Mouse (Mus musculus): ENCODE data around the gene Wap. TPM values are rescaled to one million over a fixed set of nuclear protein-coding genes. Genes with fewer than 3 reads are reported as not detected.

The Wap gene
- not detected in 2 replicates for polyA plus RNA-seq (2014; fragmentation: Nextera tagmentation; extraction: Ambion mirVana)

- Histone ChIP-seq H3K27ac (ENCODE audit: low read depth, low read length) (no peak within 1 kb of the TSS), H3K9ac (ENCODE audit: low read depth, low read length) (no peak within 1 kb of the TSS), H3K9me3 (replicated peaks; ENCODE audit: control insufficient read depth, low read length) (no peaks in the 10 kb centered on the region), H3K4me2 (no peak within 1 kb of the TSS), H3K27me3 (ENCODE audit: control insufficient read depth, insufficient read depth, low read length) (no peaks in the 10 kb centered on the region), H3K4me1 (ENCODE audit: control insufficient read depth, insufficient read depth, low read length) (no peaks in the 10 kb centered on the region), H3K36me3 (ENCODE audit: control insufficient read depth, insufficient read depth, low read length) (no peaks in the 10 kb centered on the region), H3K4me3 (ENCODE audit: low read depth, low read length) (no peak within 1 kb of the TSS)
- no peak for ATAC-seq (replicated peaks; ENCODE audit: insufficient number of reproducible peaks, low FRiP score, low TSS enrichment)
- 82% methylated on average over 4 of the region's 4 CpGs for WGBS (ENCODE audit: insufficient replicate concordance)
These were observed at the start of gene Wap for GRCm38 (mm10) chr11:6638537-6638936. TSS of gene Wap (minus strand) at chr11:6638637.

- H3K4me1 ChIP-seq (ENCODE audit: control insufficient read depth, insufficient read depth, low read length), result 0 out of 2 replicates have a peak, but pooled peaks cover 2% of the 10 kb centered on the region
- no peak overlapping the region for H3K9ac ChIP-seq (ENCODE audit: low read depth, low read length)
- no peaks in the 10 kb centered on the region for H3K9me3 ChIP-seq (replicated peaks; ENCODE audit: control insufficient read depth, low read length)
- H3K36me3 ChIP-seq (ENCODE audit: control insufficient read depth, insufficient read depth, low read length), result no peaks in the 10 kb centered on the region
- H3K4me3 ChIP-seq (ENCODE audit: low read depth, low read length), result no peak overlapping the region
- WGBS (ENCODE audit: insufficient replicate concordance), result 63% methylated on average over 3 of the region's 3 CpGs
- H3K27me3 ChIP-seq (ENCODE audit: control insufficient read depth, insufficient read depth, low read length), result no peaks in the 10 kb centered on the region
- H3K4me2 ChIP-seq, result no peak overlapping the region
- H3K27ac ChIP-seq (ENCODE audit: low read depth, low read length), result no peak overlapping the region
- ATAC-seq (replicated peaks; ENCODE audit: insufficient number of reproducible peaks, low FRiP score, low TSS enrichment), result no peak
These were observed 46.3 kb upstream of the Wap start for GRCm38 (mm10) chr11:6684741-6685140.

DNA sequence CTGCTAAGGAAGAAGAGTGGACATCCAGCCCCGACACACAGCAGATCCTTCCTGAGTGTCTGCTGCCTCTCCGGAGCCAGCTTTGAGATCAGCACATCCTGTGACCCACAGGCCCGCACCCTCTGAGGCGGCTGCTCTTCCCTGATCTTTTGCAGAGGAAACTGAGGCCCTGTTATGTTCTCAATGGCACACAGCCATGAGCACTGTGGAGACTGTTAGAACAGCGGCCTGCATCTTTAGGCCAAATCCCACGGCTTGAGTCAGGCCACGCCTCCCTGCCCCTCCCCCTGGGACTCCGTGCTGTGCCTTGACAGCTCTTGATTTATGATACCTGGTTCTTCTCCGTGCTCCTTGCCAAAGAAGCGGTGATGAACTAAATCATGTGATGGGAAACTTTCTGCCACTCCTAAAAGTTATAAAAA is 42.0 kb upstream of the Wap start:
- H3K9me3 ChIP-seq (replicated peaks; ENCODE audit: control insufficient read depth, low read length), result no peaks in the 10 kb centered on the region
- ATAC-seq (replicated peaks; ENCODE audit: insufficient number of reproducible peaks, low FRiP score, low TSS enrichment), result peak; percentile 57; the same call in 1 of the 2 replicates
- peak overlapping the region; percentile 45 for H3K4me2 ChIP-seq
- H3K4me3 ChIP-seq (ENCODE audit: low read depth, low read length), result no peak overlapping the region
- H3K36me3 ChIP-seq (ENCODE audit: control insufficient read depth, insufficient read depth, low read length), result no peaks in the 10 kb centered on the region
- 0 out of 2 replicates have a peak, but pooled peaks cover 2% of the 10 kb centered on the region for H3K4me1 ChIP-seq (ENCODE audit: control insufficient read depth, insufficient read depth, low read length)
- no peak overlapping the region; the same call in 1 of the 2 replicates for H3K27ac ChIP-seq (ENCODE audit: low read depth, low read length)
- 0 out of 2 replicates have a peak overlapping the region, but pooled peaks have one; percentile 28 for H3K9ac ChIP-seq (ENCODE audit: low read depth, low read length)
- no peaks in the 10 kb centered on the region for H3K27me3 ChIP-seq (ENCODE audit: control insufficient read depth, insufficient read depth, low read length)
- WGBS (ENCODE audit: insufficient replicate concordance), result 20% methylated on average over 10 of the region's 10 CpGs

DNA sequence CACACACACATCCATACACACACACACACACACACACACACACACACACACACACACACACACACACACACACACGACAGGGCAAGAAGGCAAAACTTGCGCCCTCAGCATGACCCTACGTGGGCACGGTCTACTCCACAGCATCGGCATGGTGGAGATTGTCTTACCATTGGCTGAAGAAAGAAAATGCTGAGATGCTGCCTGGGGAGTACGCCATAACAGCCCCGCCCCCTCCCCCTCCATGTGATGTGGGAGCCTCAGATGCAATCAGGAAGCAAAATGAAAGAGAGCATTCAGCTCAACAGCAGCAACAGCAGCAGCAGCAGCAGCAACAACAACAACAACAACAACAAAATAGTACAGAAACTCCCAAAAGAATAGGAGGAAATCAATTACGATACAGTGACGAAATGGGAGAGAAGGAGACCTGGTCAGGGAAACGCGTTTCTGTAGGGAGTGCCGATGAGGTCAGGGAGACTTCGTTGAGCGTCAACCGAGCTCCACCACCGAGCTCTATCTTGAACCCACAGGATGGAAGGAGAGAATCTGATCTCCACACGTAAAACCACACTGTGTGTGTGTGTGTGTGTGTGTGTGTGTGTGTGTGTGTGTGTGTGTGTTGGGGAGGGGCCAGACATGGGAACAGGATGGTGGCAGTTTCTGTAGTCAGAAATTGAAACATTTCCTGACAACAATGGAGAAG is 41.4 kb upstream of the Wap start:
- Histone ChIP-seq H3K27ac (ENCODE audit: low read depth, low read length) (no peak overlapping the region; the same call in 1 of the 2 replicates), H3K4me2 (peak overlapping the region; percentile 46), H3K9me3 (replicated peaks; ENCODE audit: control insufficient read depth, low read length) (no peaks in the 10 kb centered on the region), H3K4me3 (ENCODE audit: low read depth, low read length) (no peak overlapping the region), H3K9ac (ENCODE audit: low read depth, low read length) (no peak overlapping the region), H3K27me3 (ENCODE audit: control insufficient read depth, insufficient read depth, low read length) (no peaks in the 10 kb centered on the region), H3K36me3 (ENCODE audit: control insufficient read depth, insufficient read depth, low read length) (no peaks in the 10 kb centered on the region), H3K4me1 (ENCODE audit: control insufficient read depth, insufficient read depth, low read length) (0 out of 2 replicates have a peak, but pooled peaks cover 2% of the 10 kb centered on the region)
- ATAC-seq (replicated peaks; ENCODE audit: insufficient number of reproducible peaks, low FRiP score, low TSS enrichment), result no peak; the same call in 1 of the 2 replicates
- WGBS (ENCODE audit: insufficient replicate concordance), result 60% methylated on average over 16 of the region's 17 CpGs

- H3K9me3 ChIP-seq (replicated peaks; ENCODE audit: control insufficient read depth, low read length), result no peaks in the 10 kb centered on the region
- ATAC-seq (replicated peaks; ENCODE audit: insufficient number of reproducible peaks, low FRiP score, low TSS enrichment), result no peak
- no peaks in the 10 kb centered on the region for H3K27me3 ChIP-seq (ENCODE audit: control insufficient read depth, insufficient read depth, low read length)
- H3K4me2 ChIP-seq, result no peak overlapping the region
- no peak overlapping the region for H3K9ac ChIP-seq (ENCODE audit: low read depth, low read length)
- H3K4me1 ChIP-seq (ENCODE audit: control insufficient read depth, insufficient read depth, low read length), result 0 out of 2 replicates have a peak, but pooled peaks cover 2% of the 10 kb centered on the region
- no peak overlapping the region for H3K4me3 ChIP-seq (ENCODE audit: low read depth, low read length)
- 27% methylated on average over 7 of the region's 7 CpGs for WGBS (ENCODE audit: insufficient replicate concordance)
- H3K27ac ChIP-seq (ENCODE audit: low read depth, low read length), result no peak overlapping the region
- H3K36me3 ChIP-seq (ENCODE audit: control insufficient read depth, insufficient read depth, low read length), result no peaks in the 10 kb centered on the region
These were observed 39.1 kb upstream of the Wap start for GRCm38 (mm10) chr11:6677530-6677929.

- Histone ChIP-seq H3K27ac (ENCODE audit: low read depth, low read length) (no peak overlapping the region), H3K4me1 (ENCODE audit: control insufficient read depth, insufficient read depth, low read length) (0 out of 2 replicates have a peak, but pooled peaks cover 2% of the 10 kb centered on the region), H3K9ac (ENCODE audit: low read depth, low read length) (no peak overlapping the region), H3K27me3 (ENCODE audit: control insufficient read depth, insufficient read depth, low read length) (0 out of 2 replicates have a peak, but pooled peaks cover 3% of the 10 kb centered on the region), H3K4me2 (no peak overlapping the region), H3K9me3 (replicated peaks; ENCODE audit: control insufficient read depth, low read length) (no peaks in the 10 kb centered on the region), H3K4me3 (ENCODE audit: low read depth, low read length) (no peak overlapping the region), H3K36me3 (ENCODE audit: control insufficient read depth, insufficient read depth, low read length) (no peaks in the 10 kb centered on the region)
- WGBS (ENCODE audit: insufficient replicate concordance), result 85% methylated on average over 9 of the region's 9 CpGs
- no peak for ATAC-seq (replicated peaks; ENCODE audit: insufficient number of reproducible peaks, low FRiP score, low TSS enrichment)
These were observed 38.2 kb upstream of the Wap start for GRCm38 (mm10) chr11:6676641-6677040.

DNA sequence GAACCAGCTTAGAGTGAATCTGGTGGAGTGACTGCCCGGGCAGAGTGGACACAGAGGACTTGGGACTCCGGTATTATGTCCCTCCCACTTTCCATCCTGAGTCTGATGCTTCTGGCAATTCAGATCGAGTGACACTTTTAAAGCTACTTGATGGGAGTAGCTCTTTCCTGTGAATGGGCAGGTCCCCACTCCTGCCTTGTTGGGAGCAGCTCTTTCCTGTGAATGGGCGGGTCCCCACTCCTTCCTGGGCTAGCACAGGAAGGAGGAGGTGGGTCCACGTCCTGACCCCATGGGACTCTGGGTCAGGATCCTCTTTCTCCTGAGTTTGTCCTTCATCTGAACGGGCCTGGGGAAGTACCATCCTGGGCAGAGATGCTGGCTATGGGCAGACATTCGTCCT is 37.0 kb upstream of the Wap start:
- H3K27me3 ChIP-seq (ENCODE audit: control insufficient read depth, insufficient read depth, low read length), result 0 out of 2 replicates have a peak, but pooled peaks cover 3% of the 10 kb centered on the region
- ATAC-seq (replicated peaks; ENCODE audit: insufficient number of reproducible peaks, low FRiP score, low TSS enrichment), result no peak
- no peaks in the 10 kb centered on the region for H3K36me3 ChIP-seq (ENCODE audit: control insufficient read depth, insufficient read depth, low read length)
- no peak overlapping the region for H3K9ac ChIP-seq (ENCODE audit: low read depth, low read length)
- 0 out of 2 replicates have a peak, but pooled peaks cover 2% of the 10 kb centered on the region for H3K4me1 ChIP-seq (ENCODE audit: control insufficient read depth, insufficient read depth, low read length)
- no peak overlapping the region for H3K27ac ChIP-seq (ENCODE audit: low read depth, low read length)
- WGBS (ENCODE audit: insufficient replicate concordance), result 48% methylated on average over 7 of the region's 7 CpGs
- H3K9me3 ChIP-seq (replicated peaks; ENCODE audit: control insufficient read depth, low read length), result no peaks in the 10 kb centered on the region
- H3K4me3 ChIP-seq (ENCODE audit: low read depth, low read length), result no peak overlapping the region
- no peak overlapping the region for H3K4me2 ChIP-seq

- H3K4me2 ChIP-seq, result no peak overlapping the region
- ATAC-seq (replicated peaks; ENCODE audit: insufficient number of reproducible peaks, low FRiP score, low TSS enrichment), result no peak
- no peak overlapping the region for H3K4me3 ChIP-seq (ENCODE audit: low read depth, low read length)
- no peak overlapping the region for H3K9ac ChIP-seq (ENCODE audit: low read depth, low read length)
- no peaks in the 10 kb centered on the region for H3K4me1 ChIP-seq (ENCODE audit: control insufficient read depth, insufficient read depth, low read length)
- H3K36me3 ChIP-seq (ENCODE audit: control insufficient read depth, insufficient read depth, low read length), result no peaks in the 10 kb centered on the region
- no peaks in the 10 kb centered on the region for H3K9me3 ChIP-seq (replicated peaks; ENCODE audit: control insufficient read depth, low read length)
- H3K27ac ChIP-seq (ENCODE audit: low read depth, low read length), result no peak overlapping the region
- 81% methylated on average over 9 of the region's 9 CpGs for WGBS (ENCODE audit: insufficient replicate concordance)
- 0 out of 2 replicates have a peak, but pooled peaks cover 3% of the 10 kb centered on the region for H3K27me3 ChIP-seq (ENCODE audit: control insufficient read depth, insufficient read depth, low read length)
These were observed 36.3 kb upstream of the Wap start for GRCm38 (mm10) chr11:6674701-6675100.

All from heart, embryonic 11.5 days (tissue).